Mouse (Mus musculus): Measurements from ENCODE around the gene Cuzd1.

- TF ChIP-seq CTCF (IDR thresholded peaks at IDR 0.05; ENCODE audit: extremely low read depth, insufficient read depth, insufficient read length, insufficient replicate concordance), result no peak
- no peak for TF ChIP-seq POLR2A (IDR thresholded peaks at IDR 0.05; ENCODE audit: low read depth, low read length)
These were observed 7.6 kb downstream of the Cuzd1 start for GRCm38 (mm10) chr7:131314493-131314892.

Measured in spleen, adult 2 months (tissue).